Mouse (Mus musculus) layer of hippocampus, postnatal 25 days (tissue): ENCODE measurements around the gene Epn3. TPM values are rescaled to one million over a fixed set of nuclear protein-coding genes. Genes with fewer than 3 reads are reported as not detected.

Experiments
- DNase-seq, 2 experiments: peaks; one replicate each; pipeline ENCODE4 v3.0.0; 2022; ENCODE audit warnings: mixed read lengths in 2 of 2, low spot score in 1 of 2; ENCODE audit errors: extremely low spot score in 1 of 2
- total RNA-seq, 2 experiments: library from RNA; stranded (reverse); gene quantifications; 2 replicates each; pipeline ENCODE4 v1.2.3; 2021

The Epn3 gene
- total RNA-seq, result 1 to 10 TPM; 2.0 to 2.3 TPM

DNA sequence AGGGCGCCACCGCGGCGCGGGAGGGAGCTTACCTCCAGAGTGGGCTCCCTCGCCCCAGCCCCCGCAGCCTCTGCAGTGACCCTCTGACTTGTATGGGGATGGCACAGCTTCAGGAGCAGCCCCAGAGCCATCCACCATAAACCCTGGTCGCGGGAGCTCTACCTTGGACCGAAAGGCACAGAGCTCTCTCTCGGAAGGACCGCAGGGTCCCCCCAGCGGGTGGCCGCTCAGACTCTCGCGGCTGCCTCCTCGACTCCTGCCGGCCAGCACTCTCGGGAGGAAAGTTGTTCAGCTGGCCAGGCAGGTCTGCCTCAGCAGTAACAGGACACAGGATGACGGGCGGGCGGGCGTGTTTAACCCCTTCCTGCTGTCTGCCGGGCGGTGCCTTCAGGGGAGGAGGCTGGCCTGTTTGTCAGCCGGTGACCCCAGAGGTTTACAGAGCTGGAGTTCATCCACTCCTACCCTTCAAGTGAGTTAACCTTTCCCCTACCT is at the start of gene Epn3:
Gene Epn3, minus strand, starts transcription at position 314 of the 492 bp plus-strand sequence.
- no peak for DNase-seq

DNA sequence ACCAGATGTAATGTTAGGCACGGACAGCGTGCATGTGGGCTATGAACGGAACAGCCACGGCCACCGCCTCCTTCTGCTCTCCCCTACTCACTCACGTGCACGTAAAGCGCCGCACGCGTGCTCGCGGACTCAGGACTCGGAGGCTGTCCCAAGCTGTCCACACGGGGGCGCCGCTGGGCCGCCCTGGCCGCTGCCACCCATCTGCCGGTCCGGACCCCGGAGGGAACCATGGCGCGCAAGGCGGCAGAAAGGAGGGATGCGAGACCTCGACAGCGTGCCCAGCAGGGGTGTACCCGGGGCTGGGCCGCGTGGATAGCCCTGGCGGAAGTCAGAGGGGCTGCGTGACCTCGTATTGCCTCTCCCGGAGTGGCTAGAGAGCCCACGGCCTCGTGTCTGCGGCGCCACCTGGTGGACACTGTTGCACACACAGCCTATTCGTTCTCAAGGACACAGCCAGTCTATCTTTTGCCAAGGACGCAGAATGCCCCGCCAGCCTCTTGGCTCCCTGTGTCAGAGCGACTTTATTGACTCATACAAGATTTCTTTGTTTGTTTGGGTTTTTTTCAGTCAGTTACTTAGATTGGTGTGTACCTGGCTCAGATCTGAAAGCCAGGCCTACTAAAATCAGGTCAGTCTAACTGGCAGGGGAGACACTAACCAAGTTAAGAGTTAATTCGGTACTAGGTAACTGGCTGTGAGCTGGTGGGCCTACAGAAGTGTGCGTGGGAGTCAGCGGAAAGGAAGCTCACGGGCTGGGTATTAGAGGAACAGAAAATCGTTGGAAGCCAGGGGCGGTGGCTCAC is 49.3 kb upstream of the Epn3 start, which contains the start of gene Rsad1:
Gene Rsad1, minus strand, starts transcription at position 368 of the 803 bp plus-strand sequence.
- DNase-seq, result peak; percentile 98 to 99

DNA sequence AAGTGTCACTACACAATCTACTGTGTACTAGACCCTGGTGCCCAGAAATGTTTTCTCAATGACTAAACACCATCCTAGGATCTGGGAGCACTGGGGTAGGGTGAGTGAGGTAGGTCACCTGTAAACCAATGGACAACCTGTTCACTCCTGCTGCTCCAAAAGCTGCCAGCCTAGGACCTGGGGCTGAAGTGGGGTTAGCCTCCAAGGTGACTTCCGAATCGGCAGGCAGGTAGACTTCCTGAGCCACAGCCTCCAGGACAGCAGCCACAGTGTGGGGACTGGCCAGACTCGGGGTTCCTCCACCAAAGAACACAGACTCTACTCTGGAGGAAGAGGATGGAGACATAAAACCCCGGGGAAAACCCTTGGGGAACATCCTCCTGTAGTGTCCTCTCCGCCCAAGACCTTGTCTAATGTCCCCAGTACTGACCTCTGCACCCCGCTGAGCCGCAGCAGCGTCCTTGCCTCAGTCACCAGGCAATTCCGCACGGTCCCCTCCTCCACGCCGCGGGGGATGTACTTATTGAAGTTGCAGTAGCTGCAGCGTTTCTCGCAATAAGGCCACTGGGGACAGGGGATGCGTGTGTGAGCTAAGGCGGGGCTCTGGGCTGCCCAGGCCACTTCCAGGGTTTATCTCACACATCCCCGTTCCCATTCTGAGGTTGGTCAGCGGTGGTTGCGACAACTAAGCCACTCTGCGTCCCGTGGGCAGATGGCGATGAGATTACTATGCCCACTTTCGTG is 48.4 kb upstream of the Epn3 start:
- peak in 1 of 2 experiments; percentile 42 for DNase-seq

DNA sequence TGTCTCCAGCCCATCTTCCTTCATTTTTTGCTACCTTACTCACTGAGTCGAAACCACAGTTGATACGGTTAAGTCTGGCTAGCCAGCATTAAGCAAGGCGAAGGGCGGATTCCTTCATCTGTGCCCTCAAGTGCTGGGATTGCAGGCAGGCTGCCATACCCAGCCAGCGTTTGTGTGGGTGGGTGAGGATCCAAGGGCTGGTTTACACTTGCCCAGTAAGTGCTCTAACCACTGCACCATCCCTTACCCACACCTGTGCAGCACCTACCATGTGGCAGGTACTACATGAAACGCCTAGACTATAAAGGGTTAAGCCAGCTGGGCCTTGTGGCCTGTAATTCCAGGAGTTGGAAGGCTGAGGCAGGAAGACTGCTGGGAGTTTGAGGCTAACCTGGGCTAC is 47.5 kb upstream of the Epn3 start:
- no peak for DNase-seq

DNA sequence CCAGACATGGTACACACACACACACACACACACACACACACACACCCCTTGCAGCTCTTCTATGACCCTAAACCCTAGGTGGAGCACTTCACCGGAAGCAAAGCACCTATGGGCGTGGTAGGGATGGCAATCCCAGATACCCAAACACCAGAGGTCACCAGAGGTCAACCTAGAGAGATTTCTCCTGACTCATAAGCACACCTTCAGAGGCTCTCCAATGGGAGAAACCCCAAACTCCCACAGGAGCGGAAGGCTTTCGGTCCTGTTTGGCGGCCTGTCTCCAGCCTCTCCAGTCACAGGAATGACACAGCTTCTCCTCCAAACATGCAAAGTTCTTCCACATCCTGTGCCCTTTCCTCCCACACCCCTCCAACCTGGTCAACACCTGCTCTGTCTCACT is 46.6 kb upstream of the Epn3 start:
- DNase-seq, result no peak

DNA sequence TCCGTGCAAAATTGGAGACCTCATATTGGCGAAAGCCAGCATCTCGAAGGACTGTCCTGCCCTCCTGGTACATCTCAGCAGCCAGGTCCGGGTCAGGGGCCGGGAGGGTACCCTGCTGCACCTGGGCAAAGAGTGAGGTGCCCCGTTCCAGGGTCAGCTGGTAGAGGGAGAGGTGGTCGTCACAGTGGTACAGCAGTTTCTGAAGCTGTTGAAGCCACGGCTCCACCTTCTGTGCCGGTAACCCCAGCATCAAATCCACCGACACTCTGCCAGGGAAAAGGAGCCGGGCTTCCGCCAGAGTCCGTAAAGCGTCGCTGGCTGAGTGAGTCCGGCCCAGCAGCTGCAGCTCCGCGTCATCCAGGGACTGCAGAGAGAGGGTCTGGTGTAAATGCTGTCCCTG is 44.6 kb upstream of the Epn3 start:
- DNase-seq, result no peak

DNA sequence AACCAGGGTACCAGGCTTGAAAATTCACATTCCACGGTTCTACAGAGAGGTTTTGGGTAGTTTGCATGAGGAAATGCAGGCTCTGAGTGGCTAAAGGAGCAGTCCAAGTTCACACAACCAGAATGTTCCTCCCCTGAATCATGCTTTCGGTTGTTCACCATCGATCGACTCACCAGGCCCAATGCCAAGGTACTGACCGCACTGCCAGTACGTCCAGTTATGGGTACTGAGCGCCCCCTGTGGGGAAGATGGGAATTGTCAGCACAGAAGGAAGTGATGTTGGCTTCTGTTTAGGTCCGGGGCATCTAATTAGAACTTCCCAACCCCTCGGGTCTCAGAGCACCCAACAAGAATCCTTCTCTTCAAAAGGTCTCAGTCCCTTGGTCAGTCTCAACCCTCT is 44.2 kb upstream of the Epn3 start:
- peak; percentile 84 to 97 for DNase-seq

DNA sequence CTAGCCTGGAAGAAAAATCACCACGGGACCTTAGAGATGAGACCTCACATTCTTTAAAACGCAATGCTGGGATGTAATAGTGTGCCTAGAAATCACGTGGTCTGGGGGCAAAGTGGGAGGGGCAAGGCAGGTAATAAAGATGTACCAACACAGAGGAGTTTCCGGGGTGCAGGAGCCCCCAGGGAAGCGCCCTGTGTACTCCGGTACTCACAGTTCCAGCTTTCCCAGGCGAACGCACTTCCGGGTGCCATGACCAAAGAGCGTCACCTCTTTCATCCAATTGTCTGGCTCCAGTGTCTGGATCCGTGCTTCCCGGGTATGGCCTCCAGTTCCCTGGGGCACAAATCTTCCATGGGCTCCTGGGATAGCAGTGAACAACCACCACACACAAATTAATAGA is 43.6 kb upstream of the Epn3 start:
- DNase-seq, result no peak

DNA sequence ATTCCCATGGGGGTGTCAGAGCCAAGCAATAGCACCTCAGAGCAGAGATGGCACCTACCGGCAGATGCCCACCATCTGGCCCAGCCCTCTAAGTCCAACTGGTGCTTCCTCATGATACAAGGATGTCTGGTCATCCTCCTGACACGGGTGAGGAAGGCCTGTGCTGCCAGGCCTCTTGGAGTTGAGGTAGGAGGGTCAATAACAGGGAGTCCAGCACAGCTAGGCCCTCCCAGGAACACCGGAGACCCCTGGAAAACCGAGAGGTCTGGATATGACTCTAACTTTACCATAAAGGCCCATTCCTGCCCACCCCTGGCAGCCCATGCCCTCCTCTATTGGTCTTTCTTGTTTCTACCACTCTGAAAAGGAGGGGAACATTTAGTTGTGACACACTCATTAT is 42.6 kb upstream of the Epn3 start:
- no peak for DNase-seq

DNA sequence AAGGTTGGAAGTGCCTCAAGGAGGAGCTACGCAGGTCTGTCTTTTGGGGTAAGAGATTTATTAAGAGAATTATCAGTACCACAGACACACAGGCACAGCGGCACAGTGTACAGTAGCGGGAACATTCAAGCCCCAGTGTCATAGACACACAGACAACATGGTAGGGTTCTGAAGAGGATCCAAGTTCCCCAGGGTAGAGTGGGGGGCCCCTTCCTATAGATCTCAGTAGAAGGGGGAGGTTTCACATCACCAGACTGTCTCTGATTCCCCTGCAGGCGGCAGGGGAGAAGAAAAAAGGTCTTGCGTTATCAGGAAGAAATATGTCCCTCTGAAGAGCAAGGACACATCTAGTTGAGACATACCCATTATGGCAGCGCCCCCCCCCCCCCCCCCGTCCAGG is 40.0 kb upstream of the Epn3 start:
- DNase-seq, result no peak

DNA sequence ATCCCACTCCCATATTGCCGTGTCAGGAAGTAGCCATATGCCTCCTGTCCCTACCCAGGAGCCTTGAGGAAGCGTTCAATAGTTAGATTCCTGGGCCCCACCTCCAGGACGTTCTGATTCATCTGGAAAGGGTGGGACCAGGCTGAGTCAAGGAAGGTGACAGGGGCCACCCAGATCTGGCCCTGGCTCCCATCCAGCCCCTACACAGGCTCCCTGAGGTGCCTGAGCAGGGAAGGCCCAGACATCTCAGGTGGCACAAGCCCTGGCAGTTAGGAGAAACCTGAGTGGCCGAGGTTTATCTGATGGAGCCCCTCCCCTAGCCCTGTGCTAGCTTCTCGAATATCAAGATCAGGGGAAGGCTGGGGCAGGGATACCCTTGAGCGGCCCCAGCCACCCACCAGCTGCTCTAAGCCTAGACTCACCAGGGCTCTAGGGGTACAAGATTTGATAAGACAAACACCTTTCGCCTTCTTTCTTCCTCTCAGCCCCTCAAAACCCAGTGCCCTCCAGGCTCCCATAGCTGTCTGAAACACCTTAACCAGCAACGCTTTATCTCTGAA is 39.0 kb upstream of the Epn3 start:
- DNase-seq, result no peak

DNA sequence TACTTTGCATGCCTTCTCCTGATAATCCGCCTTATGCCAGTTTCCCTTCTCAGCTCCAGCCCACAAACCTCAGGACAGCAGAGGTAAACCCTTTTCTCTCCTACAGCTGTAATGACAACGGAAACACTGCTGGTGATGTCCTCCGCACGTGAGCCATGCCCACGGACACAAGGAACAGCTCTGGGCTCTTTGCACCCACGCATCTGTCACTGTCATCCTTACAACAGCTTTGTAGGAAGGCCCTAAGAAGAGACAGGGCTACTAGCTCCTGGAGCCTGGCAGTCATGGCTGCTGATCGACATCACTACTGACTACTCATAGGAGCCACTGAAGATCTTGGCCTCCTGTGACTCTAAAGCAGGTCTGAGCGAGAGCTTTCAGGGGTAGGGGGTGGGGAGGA is 33.4 kb upstream of the Epn3 start:
- no peak for DNase-seq

DNA sequence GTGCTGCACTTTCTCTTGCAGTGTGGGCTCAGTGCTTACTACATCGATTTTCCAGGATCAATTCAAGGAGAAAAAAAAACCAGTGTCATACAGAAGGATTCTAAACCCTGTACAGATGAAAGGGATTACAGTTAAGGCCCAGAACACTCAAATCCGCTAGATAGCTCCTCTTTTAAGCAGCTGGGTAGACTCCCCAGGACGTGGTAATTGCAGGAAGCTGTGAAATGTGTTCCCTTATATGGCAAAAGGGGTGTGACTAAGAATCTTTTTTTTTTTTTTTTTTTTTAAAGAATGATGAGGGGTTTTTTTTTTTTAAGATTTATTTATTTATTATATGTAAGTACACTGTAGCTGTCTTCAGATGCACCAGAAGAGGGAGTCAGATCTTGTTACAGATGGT is 29.1 kb upstream of the Epn3 start:
- no peak for DNase-seq

DNA sequence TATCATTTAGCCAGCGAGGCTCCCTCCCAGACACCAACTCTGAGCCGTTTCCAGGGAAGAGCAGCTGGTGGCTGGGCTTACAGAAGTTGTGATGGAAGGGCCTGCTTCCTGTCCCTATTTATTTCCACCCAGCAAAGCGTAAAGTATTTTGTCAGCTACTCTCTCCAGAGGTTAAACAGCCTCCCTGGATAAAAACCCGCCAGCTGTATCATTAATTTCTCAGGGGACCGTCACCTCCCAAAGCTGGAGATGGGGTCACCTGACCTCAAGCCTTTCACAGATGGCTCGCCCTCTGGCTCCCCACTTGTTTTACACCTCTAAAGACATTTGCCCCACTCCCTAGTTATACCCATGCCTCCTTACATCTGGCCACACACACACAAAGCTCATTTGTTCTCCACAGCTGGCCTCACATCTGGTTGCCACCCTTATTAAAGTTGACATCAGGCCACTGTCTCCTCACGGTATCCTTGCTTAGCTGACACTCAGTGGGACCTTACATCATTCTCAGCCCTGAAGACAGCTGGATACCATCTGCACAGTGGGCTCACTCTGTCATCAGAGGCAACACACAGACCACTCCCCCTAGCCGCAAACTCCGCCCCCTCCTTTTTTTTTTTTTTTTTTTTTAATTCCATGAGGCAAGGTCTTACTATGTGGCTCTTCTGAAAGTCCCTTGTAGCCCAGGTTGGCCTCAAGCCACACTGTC is 26.6 kb upstream of the Epn3 start:
- no peak for DNase-seq

DNA sequence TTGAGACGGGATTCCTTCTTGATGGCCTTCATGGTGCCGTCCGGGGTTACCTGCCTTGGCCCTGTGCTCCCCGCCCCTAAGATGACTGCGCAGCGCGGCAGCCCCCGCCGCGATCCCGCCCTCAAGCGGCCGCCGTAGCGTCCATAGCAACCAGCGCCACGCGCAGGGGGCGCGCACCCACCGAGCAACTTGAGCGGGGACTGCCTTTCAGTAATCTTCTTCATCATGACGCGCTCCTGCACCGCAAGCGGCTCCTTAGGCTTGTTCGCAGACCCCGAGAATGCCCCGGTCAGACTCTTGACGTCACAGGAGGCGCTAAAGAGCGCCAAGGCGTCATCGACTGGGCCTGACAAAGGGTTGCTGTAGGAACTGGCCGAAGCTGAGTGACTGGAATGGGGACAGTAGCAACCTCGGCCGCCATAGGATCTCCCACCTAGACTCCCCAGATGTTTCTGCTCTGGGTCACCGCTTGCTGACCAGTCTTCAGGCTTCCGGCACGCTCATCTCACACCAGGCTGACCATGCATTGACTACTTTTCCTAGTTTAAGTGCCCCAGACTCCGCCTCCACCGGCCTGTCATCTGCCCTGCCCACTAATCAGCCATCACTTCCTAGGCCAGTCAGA is 21.6 kb upstream of the Epn3 start, which contains the start of gene Mycbpap:
Gene Mycbpap, minus strand, starts transcription at position 524 of the 625 bp plus-strand sequence.
- peak; percentile 48 to 64 for DNase-seq

DNA sequence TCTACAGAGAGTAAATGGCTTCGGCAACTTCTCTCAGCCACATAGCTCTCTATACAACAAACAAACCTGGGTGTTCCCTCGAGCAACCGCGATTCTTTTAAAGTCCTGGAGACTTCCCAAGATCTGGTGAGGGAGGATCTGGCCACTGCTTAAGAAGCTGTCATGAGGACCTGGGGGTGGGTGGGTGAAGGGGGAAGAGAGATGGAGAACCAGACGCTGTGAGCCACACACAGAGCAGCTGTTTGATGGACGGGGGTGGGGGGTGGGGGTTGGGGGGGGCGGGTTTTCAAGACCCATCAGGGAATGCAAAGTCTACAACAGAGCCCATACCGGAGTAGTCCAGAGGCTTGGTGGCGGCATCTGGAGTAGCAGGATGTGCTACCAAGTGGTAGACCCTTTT is 13.7 kb upstream of the Epn3 start:
- no peak for DNase-seq

DNA sequence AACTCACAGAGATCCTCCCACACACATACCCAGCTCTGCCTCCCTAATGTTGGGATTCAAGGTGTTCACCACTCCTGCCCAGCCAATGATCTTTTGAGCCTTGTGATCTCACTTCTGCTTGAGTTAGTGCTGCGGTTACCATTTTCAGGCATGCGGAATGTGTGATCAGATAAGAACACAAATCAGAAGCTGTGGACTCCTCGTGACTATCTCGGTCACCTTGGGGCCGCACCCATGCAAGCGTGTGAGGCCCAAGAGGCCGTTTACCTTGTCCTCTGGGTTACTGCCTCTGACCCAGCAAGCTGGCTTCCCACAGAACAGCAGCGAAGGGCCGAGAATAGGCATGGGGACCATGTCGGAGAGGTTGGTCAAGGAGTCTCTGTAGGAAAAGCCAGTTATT is 9.2 kb upstream of the Epn3 start:
- DNase-seq, result no peak

DNA sequence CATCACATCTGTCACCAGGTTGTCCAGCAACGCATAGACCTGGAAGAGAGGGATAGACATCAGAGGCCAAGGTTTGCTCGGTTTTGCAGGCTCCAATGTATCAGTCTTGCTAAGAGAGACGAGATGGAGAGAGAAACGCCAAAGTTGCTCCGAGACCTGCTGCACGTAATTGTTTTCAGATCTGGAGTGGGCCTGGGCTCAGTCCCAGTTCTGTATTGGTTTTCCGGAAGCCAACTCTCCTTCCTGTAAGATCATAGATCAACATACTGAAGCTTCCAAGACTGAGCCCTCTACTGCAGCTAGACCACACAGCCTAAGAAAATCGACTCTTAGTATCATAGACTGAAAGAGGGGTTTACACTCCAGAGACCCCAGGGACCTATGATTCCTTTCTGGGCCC is 1.7 kb upstream of the Epn3 start:
- no peak for DNase-seq

DNA sequence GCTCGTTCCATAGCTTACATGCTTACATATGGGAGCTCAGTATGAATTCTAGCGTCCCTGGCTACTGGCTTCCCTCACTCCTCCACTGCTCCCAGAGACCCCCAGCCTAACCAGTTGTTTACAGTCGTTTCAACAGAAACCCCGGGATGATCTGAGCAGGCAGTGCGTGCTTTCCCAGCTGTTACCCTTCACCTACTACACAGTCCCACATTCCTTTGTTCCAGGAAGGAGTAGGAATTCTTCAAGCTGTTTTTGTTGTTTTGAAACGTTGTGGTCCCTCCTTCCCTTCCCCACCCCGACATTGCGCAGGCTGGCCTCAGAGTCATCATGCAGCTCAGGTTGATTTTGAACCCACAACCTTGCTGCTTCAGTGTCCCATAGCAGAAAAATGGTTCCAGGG is 588 bp upstream of the Epn3 start:
- no peak for DNase-seq

DNA sequence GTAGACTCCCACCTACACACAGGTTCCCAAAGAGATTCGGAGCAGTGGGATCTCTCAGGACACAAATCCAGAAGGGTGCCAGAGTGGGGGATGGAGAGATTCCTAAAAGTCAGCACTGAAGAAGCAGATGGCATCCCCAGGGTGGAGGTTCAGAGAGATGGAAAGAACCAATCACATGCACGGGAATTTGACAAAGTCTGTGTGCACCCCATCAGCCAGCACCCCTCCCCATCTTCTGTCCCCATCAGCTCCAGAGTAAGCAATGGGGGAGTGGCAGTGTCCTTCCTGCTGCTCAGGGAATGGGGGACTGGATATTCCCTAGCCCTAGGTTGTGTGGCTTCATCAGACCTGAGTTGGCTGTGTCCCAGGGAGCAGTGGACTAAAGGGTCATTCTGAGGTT is 739 bp downstream of the Epn3 start:
- no peak for DNase-seq
